Mouse (Mus musculus): ENCODE data around the gene Ramp2.

- TF ChIP-seq CTCF (IDR thresholded peaks at IDR 0.05; ENCODE audit: borderline replicate concordance, insufficient read depth, low read depth, low read length) = no peak
- TF ChIP-seq POLR2A (IDR thresholded peaks at IDR 0.05; ENCODE audit: borderline replicate concordance, insufficient read depth, low read length) = no peak
Observed at GRCm38 (mm10) chr11:101236782-101237181, 9.0 kb upstream of the Ramp2 start.
